Mouse (Mus musculus): ENCODE data around the gene Gm20388. TPM values are rescaled to one million over a fixed set of nuclear protein-coding genes. Genes with fewer than 3 reads are reported as not detected.
"Not testable (repeated sequence)": the region's sequence is repeated elsewhere in the genome, so short reads cannot be mapped to it uniquely, and the experiment has no call there.

The Gm20388 gene
- polyA plus RNA-seq, 1 experiment from 2014 or later = not detected

DNA sequence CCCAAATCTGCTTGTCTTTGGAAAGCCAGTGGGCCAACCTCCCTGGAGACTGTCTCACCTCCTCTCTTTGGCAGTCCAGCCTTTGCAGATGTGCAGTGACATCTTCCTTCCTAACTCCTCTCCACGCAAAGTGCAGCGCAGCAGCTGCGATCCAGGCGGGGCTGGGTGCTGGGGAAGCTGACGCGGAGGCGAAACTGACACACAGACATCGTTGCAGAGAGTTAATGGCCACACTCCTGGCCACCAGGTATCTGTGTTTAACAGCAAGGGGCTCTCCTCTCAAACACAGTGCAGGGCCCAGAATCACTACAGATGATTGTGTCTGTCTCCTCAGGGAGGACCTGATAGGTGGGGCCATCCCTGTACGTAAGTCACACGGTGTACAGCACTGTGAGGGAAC, 3360.5 kb downstream of the Gm20388 start:
- no peaks in the 10 kb centered on the region for H3K27me3 ChIP-seq (ENCODE audit: control insufficient read depth, insufficient read depth, low read length)
- peaks cover 60% of the 10 kb centered on the region for H3K36me3 ChIP-seq (ENCODE audit: control insufficient read depth, insufficient read depth, low read length)
- WGBS = 90% methylated on average over 10 of the region's 10 CpGs
- no peak overlapping the region for H3K27ac ChIP-seq (replicated peaks in 1 of 2; ENCODE audit: control insufficient read depth in 1 of 2, insufficient read depth in 1 of 2, low read depth in 2 of 2, low read length in 2 of 2)
- ATAC-seq (ENCODE audit: insufficient number of reproducible peaks, insufficient read depth, low FRiP score, low read depth) = no peak
- no peak overlapping the region for H3K9ac ChIP-seq (ENCODE audit: low read length)
- no peak overlapping the region for H3K4me3 ChIP-seq (ENCODE audit: control insufficient read depth in 1 of 2, insufficient read depth in 1 of 2, low read depth in 1 of 2, low read length in 2 of 2)
- no peak overlapping the region for H3K4me2 ChIP-seq (ENCODE audit: low read length)
- H3K4me1 ChIP-seq (ENCODE audit: control insufficient read depth in 2 of 2, insufficient read depth in 2 of 2, low read length in 2 of 2) = no peaks in the 10 kb centered on the region
- no peaks in the 10 kb centered on the region for H3K9me3 ChIP-seq (ENCODE audit: control insufficient read depth, low read length)

GRCm38 (mm10) chr8:123271901-123272300, 3361.3 kb downstream of the Gm20388 start:
- no peak overlapping the region for H3K9ac ChIP-seq (ENCODE audit: low read length)
- no peak overlapping the region for H3K27ac ChIP-seq (replicated peaks in 1 of 2; ENCODE audit: control insufficient read depth in 1 of 2, insufficient read depth in 1 of 2, low read depth in 2 of 2, low read length in 2 of 2)
- H3K4me2 ChIP-seq (ENCODE audit: low read length) = no peak overlapping the region
- WGBS = 75% methylated on average over 4 of the region's 4 CpGs
- no peaks in the 10 kb centered on the region for H3K27me3 ChIP-seq (ENCODE audit: control insufficient read depth, insufficient read depth, low read length)
- H3K4me1 ChIP-seq (ENCODE audit: control insufficient read depth in 2 of 2, insufficient read depth in 2 of 2, low read length in 2 of 2) = no peaks in the 10 kb centered on the region
- no peak overlapping the region for H3K4me3 ChIP-seq (ENCODE audit: control insufficient read depth in 1 of 2, insufficient read depth in 1 of 2, low read depth in 1 of 2, low read length in 2 of 2)
- no peak for ATAC-seq (ENCODE audit: insufficient number of reproducible peaks, insufficient read depth, low FRiP score, low read depth)
- H3K9me3 ChIP-seq (ENCODE audit: control insufficient read depth, low read length) = no peaks in the 10 kb centered on the region
- H3K36me3 ChIP-seq (ENCODE audit: control insufficient read depth, insufficient read depth, low read length) = peaks cover 58% of the 10 kb centered on the region

- no peak overlapping the region for H3K27ac ChIP-seq (replicated peaks in 1 of 2; ENCODE audit: control insufficient read depth in 1 of 2, insufficient read depth in 1 of 2, low read depth in 2 of 2, low read length in 2 of 2)
- peaks cover 35% of the 10 kb centered on the region for H3K36me3 ChIP-seq (ENCODE audit: control insufficient read depth, insufficient read depth, low read length)
- 82% methylated on average over 5 of the region's 5 CpGs for whole genome bisulfite sequencing
- H3K4me1 ChIP-seq (ENCODE audit: control insufficient read depth in 2 of 2, insufficient read depth in 2 of 2, low read length in 2 of 2) = peaks cover 0 to 2% of the 10 kb centered on the region in 2 experiments; a peak in 1 of 4 replicates
- ATAC-seq (ENCODE audit: insufficient number of reproducible peaks, insufficient read depth, low FRiP score, low read depth) = no peak
- H3K4me2 ChIP-seq (ENCODE audit: low read length) = no peak overlapping the region
- H3K9ac ChIP-seq (ENCODE audit: low read length) = no peak overlapping the region
- no peaks in the 10 kb centered on the region for H3K9me3 ChIP-seq (ENCODE audit: control insufficient read depth, low read length)
- no peak overlapping the region for H3K4me3 ChIP-seq (ENCODE audit: control insufficient read depth in 1 of 2, insufficient read depth in 1 of 2, low read depth in 1 of 2, low read length in 2 of 2)
- H3K27me3 ChIP-seq (ENCODE audit: control insufficient read depth, insufficient read depth, low read length) = no peaks in the 10 kb centered on the region
These were observed 3363.8 kb downstream of the Gm20388 start for GRCm38 (mm10) chr8:123274447-123274846.

- Histone ChIP-seq H3K4me3 (ENCODE audit: control insufficient read depth in 1 of 2, insufficient read depth in 1 of 2, low read depth in 1 of 2, low read length in 2 of 2) (no peak overlapping the region), H3K9me3 (ENCODE audit: control insufficient read depth, low read length) (no peaks in the 10 kb centered on the region), H3K27ac (replicated peaks in 1 of 2; ENCODE audit: control insufficient read depth in 1 of 2, insufficient read depth in 1 of 2, low read depth in 2 of 2, low read length in 2 of 2) (no peak overlapping the region), H3K4me1 (ENCODE audit: control insufficient read depth in 2 of 2, insufficient read depth in 2 of 2, low read length in 2 of 2) (peaks cover 0 to 2% of the 10 kb centered on the region in 2 experiments; a peak in 1 of 4 replicates), H3K4me2 (ENCODE audit: low read length) (no peak overlapping the region), H3K9ac (ENCODE audit: low read length) (no peak overlapping the region), H3K27me3 (ENCODE audit: control insufficient read depth, insufficient read depth, low read length) (no peaks in the 10 kb centered on the region), H3K36me3 (ENCODE audit: control insufficient read depth, insufficient read depth, low read length) (peaks cover 33% of the 10 kb centered on the region)
- 92% methylated on average over 12 of the region's 12 CpGs for WGBS
- ATAC-seq (ENCODE audit: insufficient number of reproducible peaks, insufficient read depth, low FRiP score, low read depth) = no peak
These were observed 3364.5 kb downstream of the Gm20388 start for GRCm38 (mm10) chr8:123275096-123275495.

DNA sequence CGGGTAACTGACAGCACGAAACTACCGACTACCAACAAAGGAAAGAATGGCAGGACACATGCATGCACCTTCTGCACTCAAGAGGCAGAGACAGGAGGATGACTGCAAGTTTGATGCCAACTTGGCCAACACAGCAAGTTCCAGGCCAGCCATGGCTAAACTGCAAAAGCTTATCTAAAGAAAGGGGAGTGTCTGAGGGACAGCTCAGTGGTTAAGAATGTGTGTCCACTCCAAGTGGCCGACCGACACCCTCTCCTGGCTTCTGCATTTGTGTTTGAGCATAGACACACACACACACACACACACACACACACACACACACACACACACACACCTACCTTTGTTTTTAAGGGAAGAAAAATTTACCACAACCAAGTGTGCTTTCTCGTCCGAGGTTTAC, 3367.8 kb downstream of the Gm20388 start:
- Histone ChIP-seq H3K27me3 (ENCODE audit: control insufficient read depth, insufficient read depth, low read length) (no peaks in the 10 kb centered on the region), H3K36me3 (ENCODE audit: control insufficient read depth, insufficient read depth, low read length) (peaks cover 41% of the 10 kb centered on the region), H3K9ac (ENCODE audit: low read length) (no peak overlapping the region), H3K27ac (replicated peaks in 1 of 2; ENCODE audit: control insufficient read depth in 1 of 2, insufficient read depth in 1 of 2, low read depth in 2 of 2, low read length in 2 of 2) (no peak overlapping the region), H3K4me3 (ENCODE audit: control insufficient read depth in 1 of 2, insufficient read depth in 1 of 2, low read depth in 1 of 2, low read length in 2 of 2) (no peak overlapping the region), H3K4me2 (ENCODE audit: low read length) (no peak overlapping the region), H3K9me3 (ENCODE audit: control insufficient read depth, low read length) (no peaks in the 10 kb centered on the region), H3K4me1 (ENCODE audit: control insufficient read depth in 2 of 2, insufficient read depth in 2 of 2, low read length in 2 of 2) (peaks cover 0 to 2% of the 10 kb centered on the region in 2 experiments; a peak in 1 of 4 replicates)
- ATAC-seq (ENCODE audit: insufficient number of reproducible peaks, insufficient read depth, low FRiP score, low read depth) = no peak
- 48% methylated on average over 7 of the region's 7 CpGs for WGBS

DNA sequence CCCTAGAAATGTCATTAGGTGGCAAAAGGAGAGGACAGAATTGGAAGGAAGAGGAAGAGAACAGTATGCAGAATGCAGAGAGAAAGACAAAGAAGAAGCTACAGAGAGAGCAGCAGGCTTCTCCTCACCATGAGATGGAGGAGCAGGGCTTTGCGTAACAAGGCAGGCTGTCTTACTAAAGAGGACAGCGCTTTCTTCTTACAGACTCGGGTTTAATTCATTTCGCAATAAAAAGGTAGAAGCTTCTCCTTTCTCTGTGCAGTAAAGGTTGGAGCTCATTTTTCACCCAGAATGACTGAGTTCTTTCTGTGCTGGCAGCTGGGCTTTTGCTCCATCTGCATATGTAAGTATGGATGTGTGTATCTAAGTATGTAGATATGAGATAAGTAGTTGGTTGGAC, 3369.2 kb downstream of the Gm20388 start:
- H3K4me3 ChIP-seq (ENCODE audit: control insufficient read depth in 1 of 2, insufficient read depth in 1 of 2, low read depth in 1 of 2, low read length in 2 of 2) = no peak overlapping the region
- peaks cover 33% of the 10 kb centered on the region for H3K36me3 ChIP-seq (ENCODE audit: control insufficient read depth, insufficient read depth, low read length)
- H3K9ac ChIP-seq (ENCODE audit: low read length) = no peak overlapping the region
- ATAC-seq (ENCODE audit: insufficient number of reproducible peaks, insufficient read depth, low FRiP score, low read depth) = no peak
- no peaks in the 10 kb centered on the region for H3K27me3 ChIP-seq (ENCODE audit: control insufficient read depth, insufficient read depth, low read length)
- no peak overlapping the region for H3K4me2 ChIP-seq (ENCODE audit: low read length)
- peaks cover 8% of the 10 kb centered on the region in 2 experiments for H3K4me1 ChIP-seq (ENCODE audit: control insufficient read depth in 2 of 2, insufficient read depth in 2 of 2, low read length in 2 of 2)
- H3K27ac ChIP-seq (replicated peaks in 1 of 2; ENCODE audit: control insufficient read depth in 1 of 2, insufficient read depth in 1 of 2, low read depth in 2 of 2, low read length in 2 of 2) = no peak overlapping the region
- H3K9me3 ChIP-seq (ENCODE audit: control insufficient read depth, low read length) = no peaks in the 10 kb centered on the region
- WGBS = 88% methylated on average over 4 of the region's 4 CpGs

DNA sequence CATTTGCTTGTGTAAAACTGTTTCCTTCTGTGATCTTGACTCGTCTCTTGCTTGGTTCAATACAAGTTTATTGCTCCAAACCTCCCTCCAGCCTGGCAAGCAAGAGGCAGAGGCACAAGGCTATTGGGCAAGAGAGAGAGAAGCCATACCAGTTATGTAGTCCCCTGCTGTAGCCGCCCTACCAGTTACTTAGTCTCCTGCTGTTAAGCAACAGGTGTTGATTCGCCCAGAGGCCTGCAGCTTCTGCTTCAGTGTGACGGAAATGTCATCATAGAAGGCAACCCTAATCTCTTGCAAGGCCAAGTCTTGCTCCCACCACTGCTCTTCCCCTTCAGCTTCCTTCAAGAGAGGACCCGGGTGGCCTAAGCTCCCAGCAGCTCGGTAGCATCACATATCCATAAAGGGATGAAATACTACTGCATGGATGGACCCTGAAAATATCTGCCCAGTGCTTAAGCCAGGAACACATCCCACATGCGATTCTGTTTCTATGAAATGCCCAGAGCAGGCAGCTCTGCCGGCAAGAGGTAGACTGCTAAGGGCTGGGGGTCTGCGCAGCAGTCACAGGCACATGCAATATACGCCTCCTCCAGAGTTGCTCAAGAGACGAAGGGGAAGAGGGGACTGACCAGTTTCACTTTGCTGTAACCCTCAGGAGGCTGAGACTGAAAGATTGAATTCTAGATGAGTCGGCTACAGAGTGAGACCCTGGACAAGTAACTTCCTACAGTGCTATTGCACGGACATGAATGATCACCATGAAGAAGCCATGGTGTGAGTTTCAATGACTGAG, 3369.9 kb downstream of the Gm20388 start:
- H3K4me2 ChIP-seq (ENCODE audit: low read length) = no peak overlapping the region
- 85% methylated on average over 13 of the region's 13 CpGs for WGBS
- H3K27me3 ChIP-seq (ENCODE audit: control insufficient read depth, insufficient read depth, low read length) = no peaks in the 10 kb centered on the region
- no peaks in the 10 kb centered on the region for H3K9me3 ChIP-seq (ENCODE audit: control insufficient read depth, low read length)
- ATAC-seq (ENCODE audit: insufficient number of reproducible peaks, insufficient read depth, low FRiP score, low read depth) = no peak
- H3K27ac ChIP-seq (replicated peaks in 1 of 2; ENCODE audit: control insufficient read depth in 1 of 2, insufficient read depth in 1 of 2, low read depth in 2 of 2, low read length in 2 of 2) = no peak overlapping the region
- H3K4me3 ChIP-seq (ENCODE audit: control insufficient read depth in 1 of 2, insufficient read depth in 1 of 2, low read depth in 1 of 2, low read length in 2 of 2) = no peak overlapping the region
- peaks cover 8% of the 10 kb centered on the region in 2 experiments for H3K4me1 ChIP-seq (ENCODE audit: control insufficient read depth in 2 of 2, insufficient read depth in 2 of 2, low read length in 2 of 2)
- H3K9ac ChIP-seq (ENCODE audit: low read length) = no peak overlapping the region
- H3K36me3 ChIP-seq (ENCODE audit: control insufficient read depth, insufficient read depth, low read length) = peaks cover 33% of the 10 kb centered on the region

DNA sequence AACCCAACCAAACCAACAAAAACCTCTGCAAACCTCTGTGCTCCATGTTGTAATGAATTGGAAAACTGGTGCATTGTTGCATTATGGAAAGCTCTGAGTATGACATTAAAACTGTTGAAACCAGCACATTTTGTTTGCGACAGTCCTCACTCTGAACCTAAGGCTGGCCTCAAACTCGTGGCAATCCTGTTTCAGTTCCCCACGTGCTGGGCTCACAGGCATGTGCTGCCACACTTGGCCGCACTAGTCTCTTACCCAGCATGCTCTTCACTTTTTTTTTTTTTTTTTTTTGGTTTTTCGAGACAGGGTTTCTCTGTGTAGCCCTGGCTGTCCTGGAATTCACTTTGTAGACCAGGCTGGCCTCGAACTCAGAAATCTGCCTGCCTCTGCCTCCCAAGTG, 3372.4 kb downstream of the Gm20388 start:
- WGBS = 93% methylated on average over 5 of the region's 6 CpGs
- H3K9ac ChIP-seq (ENCODE audit: low read length); H3K9me3 ChIP-seq (ENCODE audit: control insufficient read depth, low read length); H3K4me1 ChIP-seq (ENCODE audit: control insufficient read depth in 2 of 2, insufficient read depth in 2 of 2, low read length in 2 of 2); H3K27ac ChIP-seq (replicated peaks in 1 of 2; ENCODE audit: control insufficient read depth in 1 of 2, insufficient read depth in 1 of 2, low read depth in 2 of 2, low read length in 2 of 2); ATAC-seq (ENCODE audit: insufficient number of reproducible peaks, insufficient read depth, low FRiP score, low read depth); H3K4me2 ChIP-seq (ENCODE audit: low read length); H3K27me3 ChIP-seq (ENCODE audit: control insufficient read depth, insufficient read depth, low read length); H3K4me3 ChIP-seq (ENCODE audit: control insufficient read depth in 1 of 2, insufficient read depth in 1 of 2, low read depth in 1 of 2, low read length in 2 of 2): not testable (repeated sequence)
- peaks cover 40% of the 10 kb centered on the region for H3K36me3 ChIP-seq (ENCODE audit: control insufficient read depth, insufficient read depth, low read length)

All from heart, embryonic 14.5 days (tissue).